Mouse (Mus musculus) urinary bladder, postnatal 14 days (tissue): ENCODE measurements at regions not wholly inside any gene's neighbourhood (a gene's known extent, or its start where the extent isn't known, plus 50 kb on each side); places are given as distances from the start of the nearest gene placed in this dataset.

Source experiments
- DNase-seq: peaks from one replicate; pipeline ENCODE4 v3.0.0; 2021; ENCODE audit warnings: low spot score

- no peak for DNase-seq
These were observed 854.7 kb upstream of the Stxbp6 start for GRCm38 (mm10) chr12:45929001-45929759.
